Mouse (Mus musculus) brain, embryonic 14.5 days (tissue): ENCODE measurements around the gene Zfp712.

Source experiments
- CTCF ChIP-seq: fragments of 200-500 bp; IDR thresholded peaks from 2 replicates; pipeline ENCODE4 v1.5.1; 2012; ENCODE audit warnings: inconsistent platforms, mild to moderate bottlenecking, moderate library complexity, borderline replicate concordance; ENCODE audit not compliant: insufficient read depth, insufficient read length; ENCODE audit errors: extremely low read depth
- POLR2A ChIP-seq: fragments of 200-500 bp; IDR thresholded peaks from 2 replicates; pipeline ENCODE4 v1.6.1; 2012; ENCODE audit warnings: mild to moderate bottlenecking, inconsistent platforms, borderline replicate concordance; ENCODE audit not compliant: poor library complexity, insufficient read depth, insufficient read length, severe bottlenecking; ENCODE audit errors: extremely low read depth

DNA sequence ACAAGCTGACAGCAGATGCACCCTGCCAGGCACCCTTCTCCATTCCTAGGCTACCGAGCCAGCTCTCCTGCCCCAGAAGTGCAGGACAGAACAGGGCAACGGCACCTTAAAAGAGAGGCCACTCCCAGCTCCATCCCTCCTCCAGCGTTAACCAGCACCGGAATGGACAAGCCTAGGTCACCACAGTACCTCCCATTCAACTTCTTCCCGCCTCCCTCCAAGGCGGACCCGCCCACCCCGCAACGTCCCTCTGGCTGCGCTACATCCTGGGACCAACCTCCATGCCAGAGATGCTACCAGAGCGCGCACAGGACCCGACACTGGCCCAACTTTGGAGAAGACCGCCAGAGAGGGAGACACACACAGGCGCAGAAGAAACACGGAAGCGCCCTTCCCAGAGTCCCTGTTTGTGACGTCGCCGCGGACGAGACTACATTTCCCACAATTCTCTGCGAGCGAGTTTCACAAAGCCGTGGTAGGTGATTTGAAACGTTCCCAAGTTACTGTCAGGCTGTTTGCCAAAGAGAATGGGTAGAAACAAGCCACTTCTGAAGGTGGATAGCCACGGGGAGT lies at the start of gene Zfp712:
- no peak for TF ChIP-seq CTCF
- TF ChIP-seq POLR2A, result peak; percentile 17; the same call in 1 of the 2 replicates
